Mouse (Mus musculus) cortical plate, adult 2 months (tissue): Measurements from ENCODE around the gene Crim1. TPM values are rescaled to one million over a fixed set of nuclear protein-coding genes. Genes with fewer than 3 reads are reported as not detected.

Experiments
- H3K27ac ChIP-seq: fragments of 200-500 bp; 2 replicates; pipeline ENCODE4 v1.5.1; 2012; ENCODE audit warnings: low read length, control low read depth, inconsistent platforms; ENCODE audit not compliant: insufficient read depth
- H3K4me1 ChIP-seq: fragments of 200-500 bp; 2 replicates; pipeline ENCODE4 v1.6.1; 2011; ENCODE audit warnings: low read length; ENCODE audit not compliant: control insufficient read depth, insufficient read depth
- H3K4me3 ChIP-seq: fragments of 200-500 bp; 2 replicates; pipeline ENCODE4 v1.5.1; 2011; ENCODE audit warnings: mild to moderate bottlenecking, low read length, control low read depth; ENCODE audit not compliant: insufficient read depth
- CTCF ChIP-seq: fragments of 200-500 bp; IDR thresholded peaks from 2 replicates; pipeline ENCODE4 v1.5.1; 2011; ENCODE audit warnings: mild to moderate bottlenecking, control low read depth, low read length; ENCODE audit not compliant: insufficient read depth; ENCODE audit errors: extremely low read depth
- POLR2A ChIP-seq: fragments of 200-500 bp; IDR thresholded peaks from 2 replicates; pipeline ENCODE4 v1.6.1; 2011; ENCODE audit warnings: mild to moderate bottlenecking, low read length, control low read depth; ENCODE audit not compliant: insufficient read depth; ENCODE audit errors: extremely low read depth
- polyA plus RNA-seq: library from polyadenylated mRNA; depleted of rRNA; stranded (reverse); fragments of >200 nt; gene quantifications from 2 replicates; pipeline ENCODE4 v1.2.3, GENCODE M21; 2012

Crim1 gene
- polyA plus RNA-seq, 1 experiment = 33.5 TPM

DNA sequence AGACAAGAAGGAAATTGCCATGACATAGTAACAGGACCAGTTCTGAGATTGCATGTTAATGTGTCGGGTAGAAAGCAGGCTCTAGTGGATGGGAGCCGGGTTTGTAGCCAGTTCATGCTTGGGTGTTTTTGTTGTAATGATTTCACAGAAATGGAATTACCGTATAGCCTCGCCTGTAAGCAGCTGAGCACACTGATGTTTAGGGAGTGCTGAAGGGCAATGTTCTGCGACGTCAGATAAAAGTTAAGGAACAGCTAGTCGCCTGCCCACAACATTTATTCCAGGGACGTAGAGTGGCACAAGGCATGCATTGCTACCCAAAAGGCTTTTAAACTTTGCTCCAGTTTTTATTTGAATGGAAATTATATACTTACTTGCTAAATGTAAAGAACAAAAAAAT lies 131.4 kb downstream of the Crim1 start:
- no peak overlapping the region for H3K4me3 ChIP-seq
- no peak overlapping the region for H3K27ac ChIP-seq
- TF ChIP-seq POLR2A (no peak), CTCF (no peak)
- 0 out of 2 replicates have a peak, but pooled peaks cover 2% of the 10 kb centered on the region for H3K4me1 ChIP-seq

DNA sequence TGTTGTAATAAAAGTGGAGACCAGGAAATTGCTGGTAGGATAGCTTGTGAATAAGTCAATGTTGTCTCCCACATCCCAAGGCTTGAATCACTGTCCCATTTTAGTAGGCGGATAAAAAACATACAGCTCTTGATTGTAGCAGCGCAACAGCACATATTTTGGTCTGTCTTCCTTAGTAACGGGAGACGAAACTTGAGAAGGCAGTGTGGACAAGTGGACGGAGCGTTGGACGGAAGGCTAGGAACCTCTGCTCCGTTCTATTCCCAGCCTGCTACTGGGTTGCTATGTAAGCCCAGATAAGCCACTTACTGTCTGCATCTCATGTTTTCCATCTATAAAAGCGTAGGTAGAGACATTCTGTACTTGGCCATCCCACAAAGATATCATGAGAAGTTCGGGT lies 133.2 kb downstream of the Crim1 start:
- Histone ChIP-seq H3K4me3 (no peak overlapping the region), H3K4me1 (0 out of 2 replicates have a peak, but pooled peaks cover 2% of the 10 kb centered on the region), H3K27ac (no peak overlapping the region; the same call in 1 of the 2 replicates)
- no peak for TF ChIP-seq CTCF

DNA sequence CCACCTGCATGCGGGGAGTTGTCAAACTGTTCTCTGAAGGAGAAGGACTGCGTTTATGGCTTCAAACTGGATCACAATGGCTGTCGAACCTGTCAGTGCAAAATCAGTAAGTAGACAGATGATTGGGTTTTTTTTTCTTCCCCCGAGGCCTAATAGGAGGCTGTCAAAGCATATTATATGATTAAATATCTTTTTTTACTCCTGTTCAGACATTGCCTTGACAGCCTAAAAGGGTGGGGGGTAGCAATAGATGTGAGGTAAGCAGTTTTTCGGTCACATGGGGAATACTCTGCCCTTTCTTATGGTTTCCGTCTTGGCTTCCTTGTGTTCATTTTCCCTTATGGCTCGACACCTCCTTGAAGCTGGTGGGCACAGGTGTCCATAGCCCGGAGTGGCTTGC lies 135.2 kb downstream of the Crim1 start:
- no peak overlapping the region for H3K27ac ChIP-seq
- no peak overlapping the region for H3K4me3 ChIP-seq
- 0 out of 2 replicates have a peak, but pooled peaks cover 2% of the 10 kb centered on the region for H3K4me1 ChIP-seq
- no peak for TF ChIP-seq CTCF
- TF ChIP-seq POLR2A = no peak

DNA sequence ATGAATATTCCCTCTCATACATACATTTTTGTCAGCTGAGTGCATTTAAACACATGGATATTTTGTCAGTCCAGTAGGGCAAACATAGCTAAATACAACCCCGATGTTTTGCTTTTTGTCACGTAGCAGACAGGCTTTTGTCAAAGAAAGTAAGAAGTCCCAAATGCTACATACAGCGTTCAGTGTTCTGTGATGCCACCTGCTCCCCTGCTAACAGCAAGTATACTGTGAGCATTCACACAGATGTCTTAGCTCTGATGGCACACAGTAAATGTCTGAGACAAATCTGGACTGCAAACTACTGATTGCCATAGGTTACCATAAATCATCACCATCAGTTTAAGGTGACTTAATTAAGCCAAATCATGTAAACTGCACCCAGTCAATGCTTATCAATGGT lies 143.6 kb downstream of the Crim1 start:
- H3K4me3 ChIP-seq = no peak overlapping the region
- H3K4me1 ChIP-seq = no peaks in the 10 kb centered on the region
- no peak overlapping the region for H3K27ac ChIP-seq
- TF ChIP-seq CTCF (no peak), POLR2A (no peak)

DNA sequence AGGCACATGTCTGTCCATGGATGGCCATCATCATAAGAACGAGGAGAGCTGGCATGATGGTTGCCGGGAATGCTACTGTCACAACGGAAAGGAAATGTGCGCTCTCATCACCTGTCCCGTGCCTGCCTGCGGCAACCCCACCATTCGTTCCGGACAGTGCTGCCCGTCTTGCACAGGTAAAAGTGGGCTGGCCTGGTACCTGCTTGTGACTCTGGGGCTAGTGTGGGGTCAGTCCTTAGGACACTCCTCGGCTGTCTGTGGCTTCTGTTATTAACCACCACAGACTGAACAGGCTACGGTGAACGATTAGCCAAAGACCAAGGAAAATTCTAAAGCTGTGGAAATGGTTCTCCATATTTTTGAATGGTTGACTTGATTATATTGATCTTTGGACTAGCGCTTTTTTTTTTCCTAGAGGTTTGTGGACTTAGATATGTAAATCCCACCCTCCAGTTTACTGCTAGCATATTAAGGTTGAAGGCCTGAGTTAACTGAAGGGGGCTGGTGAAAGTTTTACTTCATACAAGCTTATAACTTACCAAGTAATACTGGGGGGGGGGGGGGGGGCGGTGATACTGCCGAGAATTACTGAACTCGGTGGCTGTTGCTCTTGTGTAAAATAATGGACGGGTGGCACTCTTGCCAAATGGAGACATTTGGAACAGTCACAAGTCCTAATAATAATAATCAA lies 147.2 kb downstream of the Crim1 start:
- no peak overlapping the region for H3K4me3 ChIP-seq
- H3K4me1 ChIP-seq = no peaks in the 10 kb centered on the region
- no peak for TF ChIP-seq CTCF
- no peak for TF ChIP-seq POLR2A
- H3K27ac ChIP-seq = no peak overlapping the region

DNA sequence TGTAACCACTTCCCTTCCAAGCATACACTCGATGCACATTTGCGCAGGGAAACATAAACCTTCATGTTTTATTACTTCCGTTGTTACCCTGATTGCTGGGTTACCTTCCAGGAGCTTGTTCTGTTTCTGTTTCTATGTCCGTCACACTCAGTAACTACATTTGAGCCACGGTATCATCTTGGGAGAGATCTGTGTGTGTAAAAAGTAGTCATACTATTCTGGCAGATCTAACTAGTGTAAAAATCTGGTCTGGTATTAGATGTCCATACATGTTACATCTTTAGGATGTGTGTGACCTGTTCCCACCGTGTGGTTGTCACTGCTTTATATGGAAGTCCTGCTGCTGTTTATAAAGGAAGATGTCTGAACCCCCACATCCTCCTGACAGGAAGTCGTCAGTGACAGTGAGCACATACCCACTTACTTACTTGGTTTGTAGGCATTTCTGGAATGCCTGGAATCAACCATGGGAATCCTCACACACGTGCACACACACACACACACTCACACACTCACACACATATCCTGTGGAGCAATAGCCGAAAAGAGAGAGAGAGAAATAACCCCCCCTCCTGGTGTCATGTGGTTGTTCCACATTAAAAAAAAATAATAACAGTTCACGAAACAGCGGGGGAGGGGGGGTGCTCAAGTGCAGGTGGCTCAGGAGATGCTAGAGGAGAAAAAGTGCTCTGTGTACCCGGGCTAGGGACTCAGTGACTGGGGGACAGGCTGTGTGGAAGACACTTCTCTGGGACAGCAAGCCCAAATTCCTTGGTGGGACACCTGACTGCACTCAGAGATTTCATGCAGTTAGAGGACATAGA lies 151.8 kb downstream of the Crim1 start:
- no peak overlapping the region for H3K4me3 ChIP-seq
- H3K27ac ChIP-seq = no peak overlapping the region
- TF ChIP-seq CTCF = no peak
- no peak for TF ChIP-seq POLR2A
- no peaks in the 10 kb centered on the region for H3K4me1 ChIP-seq

DNA sequence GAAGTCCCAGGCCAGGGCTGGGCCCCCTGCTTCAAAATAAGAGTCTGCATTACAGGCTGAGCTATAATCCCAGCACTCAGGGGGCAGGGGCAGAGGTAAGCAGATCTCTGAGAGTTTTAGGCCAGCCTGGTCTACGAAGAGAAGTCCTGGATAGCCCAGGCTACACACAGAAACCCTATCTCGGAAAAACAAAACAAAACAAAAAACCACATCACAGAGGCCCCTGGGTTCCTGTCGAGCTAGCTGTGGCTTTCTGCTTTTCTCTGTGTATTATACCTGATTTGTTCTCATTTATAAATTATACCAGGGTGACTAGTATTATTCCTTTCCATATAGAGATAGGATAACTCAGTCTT lies 152.4 kb downstream of the Crim1 start:
- TF ChIP-seq POLR2A (no peak), CTCF (no peak)
- Histone ChIP-seq H3K4me3 (no peak overlapping the region), H3K27ac (no peak overlapping the region), H3K4me1 (no peaks in the 10 kb centered on the region)

DNA sequence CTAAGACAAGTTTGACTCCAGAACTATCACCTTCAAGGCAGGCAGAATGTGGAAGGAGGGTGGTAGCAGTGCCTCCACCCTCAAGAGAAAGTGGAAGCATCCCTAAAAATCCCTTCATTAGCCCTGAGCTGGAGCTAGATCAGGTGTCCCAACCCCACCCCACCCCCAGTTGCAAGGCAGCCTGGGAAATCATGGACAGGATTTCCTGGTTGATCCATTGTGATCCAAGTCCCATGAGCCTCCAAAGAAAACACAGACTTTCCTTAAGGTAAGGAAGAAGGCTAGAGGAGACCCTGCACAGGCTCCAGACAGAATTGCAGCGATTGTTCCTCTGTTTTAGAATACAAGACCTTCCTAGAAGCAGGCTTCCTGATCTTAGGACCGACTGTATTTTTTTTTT lies 154.4 kb downstream of the Crim1 start:
- no peak for TF ChIP-seq POLR2A
- H3K4me3 ChIP-seq = no peak overlapping the region
- peaks cover 3% of the 10 kb centered on the region for H3K4me1 ChIP-seq
- no peak overlapping the region for H3K27ac ChIP-seq

DNA sequence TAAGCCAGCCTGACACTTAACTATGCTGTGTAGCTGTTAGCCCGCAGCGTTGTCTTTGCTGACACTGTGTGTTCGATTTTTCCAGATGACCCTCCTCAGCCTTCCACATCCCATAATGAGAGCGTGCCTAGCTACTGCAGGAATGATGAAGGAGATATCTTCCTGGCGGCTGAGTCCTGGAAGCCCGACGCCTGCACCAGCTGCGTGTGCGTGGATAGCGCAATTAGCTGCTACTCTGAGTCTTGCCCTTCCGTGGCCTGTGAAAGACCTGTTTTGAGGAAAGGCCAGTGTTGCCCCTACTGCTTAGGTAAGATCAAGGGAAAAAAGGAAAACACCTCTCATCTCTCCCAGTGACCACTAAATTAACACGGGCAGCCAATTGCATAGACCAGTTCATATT lies 154.8 kb downstream of the Crim1 start:
- Histone ChIP-seq H3K4me3 (no peak overlapping the region), H3K27ac (no peak overlapping the region), H3K4me1 (peaks cover 3% of the 10 kb centered on the region)
- no peak for TF ChIP-seq POLR2A
- TF ChIP-seq CTCF = no peak

DNA sequence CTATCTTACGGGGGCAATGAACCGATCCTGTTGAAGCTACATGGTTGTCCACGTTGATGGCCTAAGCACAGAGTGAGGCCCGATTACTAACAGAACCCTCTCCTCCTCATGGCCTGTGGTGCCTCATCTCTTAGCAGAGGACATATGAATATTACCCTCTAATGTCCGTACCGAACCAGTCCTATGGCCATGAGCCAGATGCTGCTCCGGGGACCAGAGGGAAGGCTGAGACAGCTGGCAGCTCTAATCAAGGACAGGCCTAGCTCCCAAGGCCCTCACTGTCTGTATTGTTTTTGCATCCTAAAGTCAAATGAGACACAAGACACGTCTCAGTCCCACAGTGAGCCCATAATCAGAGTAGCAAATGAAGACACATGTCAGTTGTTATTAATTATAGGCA lies 155.6 kb downstream of the Crim1 start:
- Histone ChIP-seq H3K27ac (no peak overlapping the region), H3K4me3 (no peak overlapping the region), H3K4me1 (peaks cover 5% of the 10 kb centered on the region)
- TF ChIP-seq POLR2A (no peak), CTCF (no peak)
